Mouse (Mus musculus): ENCODE measurements around the gene Ttll4.

DNA sequence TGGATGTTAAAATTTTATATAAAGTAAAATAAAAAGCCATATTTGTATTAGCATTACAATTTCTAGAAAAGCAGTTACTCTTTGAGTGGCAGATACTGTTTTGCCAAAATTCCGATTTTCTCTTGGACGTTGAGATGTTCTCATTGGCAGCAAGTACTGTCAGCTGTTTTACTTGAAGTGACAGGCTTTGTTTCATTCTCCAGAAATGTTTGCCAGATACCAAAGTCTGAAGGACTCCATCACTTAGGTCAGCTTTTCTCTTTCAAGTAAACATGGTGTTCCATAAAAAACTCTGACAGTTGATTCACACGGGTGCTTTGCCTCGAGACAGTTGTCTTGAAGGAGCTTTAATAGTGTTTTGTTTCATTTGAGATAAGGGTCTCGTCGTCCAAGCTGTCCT, 3.6 kb downstream of the Ttll4 start:
- no peak for TF ChIP-seq POLR2A (IDR thresholded peaks at IDR 0.05; ENCODE audit: low read depth, low read length)
- TF ChIP-seq CTCF (IDR thresholded peaks at IDR 0.05; ENCODE audit: borderline replicate concordance, insufficient read depth, low read length) = no peak

All from embryonic fibroblast, embryonic 13.5 days (primary cell).